Mouse (Mus musculus): Measurements from ENCODE around the gene Stpg4.

DNA sequence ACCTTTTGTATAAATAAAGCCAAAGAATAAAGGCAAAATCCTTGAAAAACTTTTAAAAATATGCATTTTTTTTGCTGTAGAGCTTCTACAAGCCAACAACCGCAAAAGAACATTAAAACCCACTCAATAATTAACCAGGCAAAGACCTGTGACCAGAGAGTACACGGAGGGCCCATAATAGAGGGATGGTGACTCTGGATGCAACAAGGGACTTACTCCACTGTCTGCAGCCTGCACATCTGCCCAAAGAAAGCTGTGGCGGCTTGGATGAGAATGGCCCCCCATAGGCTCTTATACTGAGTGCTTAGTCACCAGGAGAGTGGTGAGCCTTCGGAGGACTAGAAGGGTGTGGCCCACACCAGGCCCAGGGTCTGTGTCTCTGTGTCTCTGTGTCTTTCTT lies 24.1 kb downstream of the Stpg4 start:
- no peak for TF ChIP-seq CTCF (IDR thresholded peaks at IDR 0.05; ENCODE audit: extremely low read depth, insufficient read depth, insufficient read length, insufficient replicate concordance)
- no peak for TF ChIP-seq POLR2A (IDR thresholded peaks at IDR 0.05; ENCODE audit: low read depth, low read length)

Measured in spleen, adult 2 months (tissue).